Mouse (Mus musculus) MN1 (cell line): Measurements from ENCODE around the gene Arfip2.
A peak's percentile ranks its signal among the peaks of the same experiment; 100 is the strongest.

Experiments
- DNase-seq: peaks from one replicate; pipeline ENCODE4 v3.0.0-alpha.2; 2016; ENCODE audit warnings: low spot score

The Arfip2 gene

DNA sequence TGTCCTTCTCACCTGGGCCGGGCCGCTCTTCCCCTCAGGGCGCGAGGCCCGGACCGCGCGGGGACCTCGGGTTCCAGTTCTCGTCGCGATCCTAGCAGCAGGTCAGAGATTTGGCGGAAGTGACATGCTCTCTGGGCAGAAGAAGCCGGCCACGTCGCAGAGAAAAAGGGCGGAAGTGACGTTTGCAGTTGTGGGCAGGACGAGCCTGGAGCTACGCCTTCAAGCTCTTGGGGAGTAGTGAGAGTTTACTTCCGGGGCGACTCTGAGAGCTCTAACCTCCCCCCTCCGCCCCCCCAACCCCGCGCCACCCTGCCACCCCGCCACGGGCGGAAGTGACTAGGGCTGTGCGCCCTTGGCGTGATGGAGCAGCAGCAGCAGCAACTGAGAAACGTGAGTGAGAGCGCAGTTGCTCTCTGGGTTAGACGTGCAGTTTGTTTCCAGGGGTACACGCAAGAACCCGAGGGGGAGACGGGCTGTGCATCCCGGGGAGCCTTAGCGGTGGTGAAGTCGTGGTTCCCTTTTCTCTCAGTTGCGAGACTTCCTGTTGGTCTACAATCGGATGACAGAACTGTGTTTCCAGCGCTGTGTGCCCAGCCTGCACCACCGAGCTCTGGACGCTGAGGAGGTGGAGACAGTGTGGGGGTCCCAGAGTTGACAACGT, at the start of gene Arfip2, which contains the start of gene Gm45799:
Gene Arfip2 (minus strand): TSS at position 184 of the 661 bp plus-strand sequence.
Gene Gm45799 (plus strand): TSS at position 320 of the 661 bp plus-strand sequence.
- DNase-seq, result peak; percentile 98

DNA sequence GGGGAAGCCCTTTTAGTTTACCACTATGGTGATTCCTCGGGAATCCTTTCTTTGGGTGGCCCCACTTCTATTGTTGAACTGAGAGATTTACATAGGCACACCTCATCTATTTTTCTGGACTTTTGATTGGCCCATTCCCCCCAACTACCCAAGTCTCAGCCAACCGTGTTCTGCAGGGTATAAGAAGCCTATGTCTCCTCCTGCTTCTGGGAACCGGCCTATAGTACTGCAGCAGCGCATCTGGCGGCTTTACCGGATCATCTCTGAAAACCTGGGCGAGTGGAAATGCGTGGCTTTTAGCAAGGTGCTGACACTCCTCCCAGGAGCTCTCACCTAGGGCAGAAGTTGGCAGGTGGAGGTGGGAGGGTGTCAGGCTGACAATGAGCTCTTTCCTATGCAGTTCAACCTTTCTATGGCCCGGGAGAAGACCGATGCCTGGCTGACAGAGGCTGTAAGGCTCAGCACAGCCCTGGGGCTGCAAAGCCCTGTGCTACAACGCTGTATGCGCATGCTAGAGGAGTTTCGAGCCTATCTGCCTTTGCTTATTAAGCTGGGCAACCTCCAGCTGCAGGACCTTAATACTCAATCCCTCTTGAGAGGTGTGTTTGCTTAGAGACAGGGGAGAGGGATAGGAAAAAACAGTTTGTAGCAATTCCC, 45.5 kb upstream of the Arfip2 start:
- DNase-seq, result no peak

DNA sequence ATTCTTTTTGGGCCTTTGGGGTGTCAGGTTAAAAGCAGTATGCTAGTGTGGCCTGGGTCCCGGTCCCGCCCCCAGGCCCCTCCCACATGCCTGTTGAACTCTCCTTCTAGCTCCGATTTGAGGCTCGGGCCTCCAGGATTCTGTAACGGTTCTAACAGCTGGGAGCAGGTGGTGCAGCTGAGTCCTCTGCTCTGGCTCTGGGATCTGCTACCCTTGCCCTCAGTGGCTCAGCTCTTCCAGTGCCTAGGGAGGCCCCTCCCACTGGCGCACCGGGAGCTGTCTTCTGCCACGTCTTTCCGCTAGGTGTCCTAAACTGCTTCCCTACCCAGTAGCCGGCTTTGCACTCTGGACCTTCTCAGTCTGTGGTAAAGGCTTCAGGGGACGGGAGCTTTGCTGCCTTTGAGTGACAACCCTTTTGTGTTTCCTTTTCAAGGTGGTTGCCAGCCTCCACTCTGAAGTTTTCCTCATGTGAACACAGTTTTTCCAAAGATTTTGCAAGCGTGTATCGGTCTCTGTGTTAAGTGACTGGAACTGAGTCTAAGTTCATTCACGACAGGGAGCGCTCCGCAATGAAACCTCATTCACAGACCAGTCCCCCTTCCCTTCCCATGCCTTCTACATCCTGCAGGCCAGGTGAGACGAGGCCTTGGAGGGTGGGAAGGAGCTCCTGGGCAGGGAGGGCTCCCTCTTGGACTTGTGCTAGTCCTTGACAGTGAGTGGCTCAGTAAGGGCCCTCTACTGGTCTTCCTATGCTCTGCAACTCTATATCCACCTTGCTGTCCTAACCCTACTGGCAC, 10.6 kb upstream of the Arfip2 start, which contains the start of gene Dnhd1:
Gene Dnhd1 (plus strand): TSS at position 189 of the 797 bp plus-strand sequence.
- peak; percentile 76 for DNase-seq

DNA sequence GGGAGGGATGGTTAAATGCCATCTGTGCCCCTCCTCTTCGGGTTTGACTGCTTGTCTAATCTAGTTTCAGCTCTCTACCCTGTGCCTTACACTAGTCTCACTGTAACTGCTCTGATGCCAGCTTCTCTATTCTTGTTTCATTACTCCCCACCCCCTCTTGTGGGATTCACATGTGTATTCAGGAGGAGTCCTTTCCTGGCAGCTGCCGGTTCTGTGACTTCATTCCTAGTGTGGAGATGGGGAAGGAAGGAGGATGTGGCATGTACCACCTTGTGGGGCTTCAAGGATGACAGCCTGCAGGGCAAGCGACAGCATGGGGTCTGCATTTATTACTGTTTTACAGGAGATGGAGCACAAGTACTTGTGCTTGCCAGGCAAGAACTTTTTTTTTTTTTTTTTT, 1.7 kb upstream of the Arfip2 start:
- peak; percentile 47 for DNase-seq

GRCm38 (mm10) chr7:105640894-105641255, 659 bp upstream of the Arfip2 start:
- DNase-seq, result no peak

- DNase-seq, result no peak
Observed at GRCm38 (mm10) chr7:105639756-105640155, 460 bp downstream of the Arfip2 start, which contains the start of gene Timm10b. TSS of gene Timm10b (plus strand) at chr7:105640056.

DNA sequence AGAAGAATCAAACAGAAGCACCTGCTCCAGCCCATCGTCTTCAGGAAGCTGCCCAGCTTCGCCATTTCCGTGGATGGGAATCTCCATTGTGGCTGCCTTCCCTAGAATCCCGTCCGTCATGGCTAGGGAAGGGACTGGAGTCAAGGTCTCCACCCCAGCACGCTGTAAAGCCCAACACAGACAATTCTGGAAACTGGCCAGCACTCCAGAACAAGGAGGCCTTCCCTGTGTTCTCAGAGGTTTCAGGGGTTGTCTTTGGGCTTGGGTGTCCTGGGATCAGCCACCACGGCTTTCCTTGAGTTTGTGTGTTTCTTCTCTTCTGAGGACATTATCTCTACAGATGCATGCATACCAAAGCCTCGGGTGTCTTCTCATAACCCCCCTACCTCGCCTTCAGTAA, 912 bp downstream of the Arfip2 start:
- DNase-seq, result no peak

DNA sequence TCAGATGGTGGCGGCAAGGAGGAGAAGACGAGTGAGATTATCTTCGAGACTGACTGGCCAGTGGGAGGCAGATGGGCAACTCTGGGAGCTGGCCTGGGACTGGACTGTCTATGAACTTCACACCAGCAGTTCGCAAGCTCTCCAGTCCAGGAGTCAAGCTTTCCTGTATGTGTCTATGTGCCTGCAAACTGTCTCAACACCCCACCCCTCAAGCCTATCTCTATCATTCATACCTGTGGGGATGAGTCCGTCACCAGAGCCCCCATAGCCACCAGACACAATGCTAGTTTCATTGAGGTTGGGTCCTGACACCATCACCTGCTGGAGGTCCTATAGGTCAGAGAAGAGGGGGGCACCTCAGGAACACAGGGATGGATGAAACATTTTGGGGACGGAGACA, 1.4 kb downstream of the Arfip2 start:
- no peak for DNase-seq

GRCm38 (mm10) chr7:105635726-105636125, 4.5 kb downstream of the Arfip2 start:
- no peak for DNase-seq

- DNase-seq, result no peak
Observed at GRCm38 (mm10) chr7:105634272-105634920, 5.8 kb downstream of the Arfip2 start.

- DNase-seq, result no peak
Observed at GRCm38 (mm10) chr7:105633801-105634135, 6.4 kb downstream of the Arfip2 start.

DNA sequence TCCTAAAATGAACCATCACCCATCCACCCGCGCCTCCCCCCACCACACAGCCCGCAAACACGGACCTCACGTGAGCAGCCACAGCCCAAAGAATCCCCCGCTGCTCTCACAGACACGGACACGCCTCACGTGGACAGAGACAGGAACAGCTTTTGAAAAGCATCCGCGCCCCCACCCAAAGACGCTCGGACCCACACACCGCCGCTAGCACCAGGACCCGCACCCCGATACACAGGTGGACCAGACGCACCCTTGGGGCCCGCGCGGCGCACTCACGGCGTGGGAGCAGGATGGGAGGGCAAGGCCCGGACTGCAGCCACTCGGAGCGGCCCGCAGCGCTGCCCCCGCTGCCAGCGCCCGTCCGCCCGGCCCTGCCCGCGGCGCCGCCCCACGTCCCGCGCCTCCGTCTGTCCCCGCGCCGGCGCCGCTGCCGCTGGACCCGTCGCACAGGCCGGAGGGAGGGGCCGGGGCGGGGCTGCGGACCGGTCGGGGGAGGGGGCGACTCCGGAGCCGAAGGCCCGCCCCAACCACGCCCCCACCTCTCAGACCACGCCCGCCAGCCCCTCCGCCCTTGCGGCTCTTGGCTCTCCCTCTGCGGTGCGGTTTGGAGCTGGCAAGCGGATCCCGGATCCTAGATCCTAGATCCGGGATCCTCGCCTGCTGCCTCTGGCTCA, 7.0 kb downstream of the Arfip2 start, which contains the start of gene Trim3:
Gene Trim3 (minus strand): TSS at position 445 of the 674 bp plus-strand sequence.
- DNase-seq, result peak; percentile 91

- DNase-seq, result no peak
Observed at GRCm38 (mm10) chr7:105632551-105632972, 7.7 kb downstream of the Arfip2 start.

- DNase-seq, result peak; percentile 89
Observed at GRCm38 (mm10) chr7:105628633-105629032, 11.6 kb downstream of the Arfip2 start.

GRCm38 (mm10) chr7:105625397-105625796, 14.8 kb downstream of the Arfip2 start:
- DNase-seq, result no peak

GRCm38 (mm10) chr7:105621646-105622292, 18.4 kb downstream of the Arfip2 start:
- DNase-seq, result no peak

DNA sequence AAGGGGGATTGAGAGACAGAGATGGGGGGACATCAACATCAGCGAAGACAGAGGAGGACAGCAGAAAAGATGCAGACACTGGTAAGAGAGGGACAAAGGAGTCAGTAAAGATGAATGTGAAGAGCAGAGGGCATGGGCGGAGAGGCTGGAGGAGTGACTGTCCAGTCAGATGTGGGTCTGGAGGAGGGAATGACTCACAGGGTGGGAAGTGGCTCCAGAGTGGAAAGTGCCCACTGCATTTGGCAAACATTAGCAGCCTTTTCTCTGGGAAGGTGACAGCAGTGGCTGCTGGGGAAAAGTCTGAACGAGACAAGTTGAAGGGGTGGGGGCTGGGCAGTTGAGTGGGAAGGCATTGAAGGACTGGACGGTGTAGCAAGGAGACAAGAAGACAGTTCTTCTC, 19.2 kb downstream of the Arfip2 start:
- DNase-seq, result peak; percentile 58

GRCm38 (mm10) chr7:105619701-105620100, 20.5 kb downstream of the Arfip2 start:
- DNase-seq, result no peak

DNA sequence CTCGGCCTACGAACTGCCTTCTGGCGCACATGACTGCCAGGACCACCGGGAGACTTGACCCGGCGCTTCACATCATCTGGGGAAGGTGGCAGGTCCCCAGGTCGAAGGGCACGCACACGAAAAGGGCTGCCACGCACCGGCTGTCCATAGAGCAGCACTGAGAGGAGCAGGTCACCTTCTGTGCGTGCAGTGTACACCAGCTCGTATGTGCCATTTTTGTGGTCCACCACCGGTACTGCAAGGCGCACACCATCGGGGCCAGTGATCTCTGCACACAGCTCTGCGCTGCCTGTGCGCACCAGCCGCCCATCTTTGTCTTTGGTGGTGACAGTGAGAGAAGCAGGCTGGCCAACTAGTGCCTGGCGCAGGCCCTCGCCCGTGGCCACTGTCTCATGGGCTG, 22.4 kb downstream of the Arfip2 start:
- no peak for DNase-seq

DNA sequence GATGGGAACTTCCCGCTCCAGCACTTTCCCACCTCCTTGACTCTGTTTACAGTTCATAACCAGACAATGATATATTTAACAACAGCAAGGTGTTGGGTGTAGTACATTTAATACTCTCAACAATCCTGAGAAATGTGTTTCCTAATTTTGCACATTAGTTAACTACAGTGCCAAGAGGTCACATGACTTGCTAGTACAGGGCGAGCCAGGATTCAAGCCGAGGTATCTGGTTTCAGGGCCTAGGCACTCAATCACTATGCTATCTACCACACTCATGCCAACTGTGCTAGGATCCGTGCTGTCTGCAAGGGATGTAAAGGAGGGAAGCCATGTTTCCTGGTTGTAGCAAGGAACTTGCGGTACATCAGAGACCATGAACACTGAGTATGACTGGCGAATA, 23.7 kb downstream of the Arfip2 start:
- DNase-seq, result no peak

- no peak for DNase-seq
Observed at GRCm38 (mm10) chr7:105615720-105616119, 24.5 kb downstream of the Arfip2 start.
